In genomic region chr17:29660076-29660761, GRCm38 (mm10) we compare ENCODE assay signal across 8 mouse cellular contexts. TPM values are rescaled to one million over a fixed set of nuclear protein-coding genes. Genes with fewer than 3 reads are reported as not detected.
DNase-seq lines count a peak whose midpoint lies in the region; ATAC-seq and TF ChIP-seq lines count a peak whose summit lies in the region.

Gene Cmtr1 (plus strand): TSS chr17:29660595.

- peak within 1 kb of the TSS; percentile 90 for H3K4me2 ChIP-seq in forebrain, postnatal 0 days (ENCODE audit: low read depth)
- H3K4me2 ChIP-seq in lung, embryonic 15.5 days = peak within 1 kb of the TSS; percentile 65

- peaks cover 31% of the 10 kb centered on the region for H3K36me3 ChIP-seq in G1E (replicated peaks)
- peaks cover 12% of the 10 kb centered on the region for H3K36me3 ChIP-seq in forebrain, postnatal 0 days (ENCODE audit: insufficient read depth)
- peaks cover 19% of the 10 kb centered on the region for H3K36me3 ChIP-seq in lung, embryonic 15.5 days

- H3K4me1 ChIP-seq in G1E (ENCODE audit: insufficient read depth, low read depth, low read length) = peaks cover 60% of the 10 kb centered on the region
- no peaks in the 10 kb centered on the region for H3K4me1 ChIP-seq in forebrain, postnatal 0 days (ENCODE audit: insufficient read depth)
- peaks cover 10% of the 10 kb centered on the region for H3K4me1 ChIP-seq in lung, embryonic 15.5 days

- peak; percentile 95 for DNase-seq in G1E (ENCODE audit: low spot score)
- DNase-seq in cerebellum, adult 18-20 months = peak; percentile 94 to 99
- DNase-seq in forebrain, postnatal 0 days = peak; percentile 95
- peak; percentile 98 for DNase-seq in heart, postnatal 4 days
- DNase-seq in layer of hippocampus, adult 8-10 months (ENCODE audit: low spot score in 2 of 2) = peak; percentile 87 to 92
- DNase-seq in ovary, adult 18-20 months (ENCODE audit: low spot score) = peak; percentile 93
- DNase-seq in thymus, postnatal 0 days (ENCODE audit: low spot score) = peak; percentile 91

- ATAC-seq in G1E (ENCODE audit: extremely low read depth, insufficient number of reproducible peaks, low FRiP score, poor library complexity, severe bottlenecking) = peak; percentile 54; the same call in 1 of the 2 replicates
- peak; percentile 97 for ATAC-seq in forebrain, postnatal 0 days
- peak; percentile 98 for ATAC-seq in lung, embryonic 15.5 days (ENCODE audit: borderline replicate concordance, extremely low read depth, low FRiP score, low TSS enrichment)

- peak within 1 kb of the TSS; percentile 90 for H3K27ac ChIP-seq in forebrain, postnatal 0 days (ENCODE audit: low read depth, low read length)
- H3K27ac ChIP-seq in lung, embryonic 15.5 days = peak within 1 kb of the TSS; percentile 92

- no peaks in the 10 kb centered on the region for H3K9me3 ChIP-seq in G1E (replicated peaks)
- no peaks in the 10 kb centered on the region for H3K9me3 ChIP-seq in forebrain, postnatal 0 days (ENCODE audit: low read length)
- H3K9me3 ChIP-seq in lung, embryonic 15.5 days = no peaks in the 10 kb centered on the region

- H3K4me3 ChIP-seq in G1E (ENCODE audit: low read depth, low read length) = peak within 1 kb of the TSS; percentile 96
- peak within 1 kb of the TSS; percentile 82 for H3K4me3 ChIP-seq in forebrain, postnatal 0 days (ENCODE audit: low read depth, low read length)
- H3K4me3 ChIP-seq in lung, embryonic 15.5 days = peak within 1 kb of the TSS; percentile 98

- WGBS in forebrain, postnatal 0 days = 4% methylated on average over 41 of the region's 41 CpGs
- WGBS in lung, embryonic 15.5 days = under 1% methylated on average over 39 of the region's 41 CpGs

- peak within 1 kb of the TSS; percentile 93 for H3K9ac ChIP-seq in forebrain, postnatal 0 days
- peak within 1 kb of the TSS; percentile 96 for H3K9ac ChIP-seq in lung, embryonic 15.5 days

- no peak for TF ChIP-seq CTCF in G1E (IDR thresholded peaks at IDR 0.05; ENCODE audit: low read depth, low read length)
- TF ChIP-seq CTCF in forebrain, postnatal 0 days (IDR thresholded peaks at IDR 0.05; ENCODE audit: low read depth) = no peak

- H3K27me3 ChIP-seq in G1E (ENCODE audit: insufficient read depth, low read length) = no peaks in the 10 kb centered on the region
- H3K27me3 ChIP-seq in forebrain, postnatal 0 days (ENCODE audit: insufficient read depth, low read length) = no peaks in the 10 kb centered on the region
- H3K27me3 ChIP-seq in lung, embryonic 15.5 days = no peaks in the 10 kb centered on the region

RNA-seq across cellular contexts. Expression of gene Cmtr1, which starts in this region (rescaled TPM):
- 82.7 and 101 TPM in 2 replicates for total RNA-seq in G1E (2014; fragmentation: Nextera tagmentation)
- total RNA-seq in G1E (2017) = 155 and 182 TPM in 2 replicates
- 86.7 and 103 TPM in 2 replicates for polyA plus RNA-seq in G1E (2012)
- 59.9 and 81.9 TPM in 2 replicates for total RNA-seq in forebrain, postnatal 0 days (2014; rRNA removed)
- polyA plus RNA-seq in forebrain, postnatal 0 days (2015; fragmentation: Nextera tagmentation; extraction: Ambion mirVana) = 76.9 and 92.3 TPM in 2 replicates
- total RNA-seq in heart, postnatal 4 days (2021) = 10 to 100 TPM; 56.9 to 70.7 TPM
- total RNA-seq in layer of hippocampus, adult 8-10 months (2022) = 100 to 1,000 TPM; 108 to 142 (median 130) TPM
- polyA plus RNA-seq in lung, embryonic 15.5 days (2015; fragmentation: Nextera tagmentation; extraction: Ambion mirVana) = 119 and 122 TPM in 2 replicates
- polyA plus RNA-seq in thymus, postnatal 0 days (2015; fragmentation: Nextera tagmentation; extraction: Ambion mirVana) = 131 and 136 TPM in 2 replicates

Comparison
In these comparisons a context has a peak if more than half of its experiments do, and no peak if none do; other contexts are left out.
1. Peak in every context shown above with its lines: DNase-seq, ATAC-seq, H3K4me3 ChIP-seq and H3K27ac ChIP-seq.